Mouse (Mus musculus) brain, embryonic 14.5 days (tissue): ENCODE measurements around the gene Cwf19l1.

Experiments used
- CTCF ChIP-seq: fragments of 200-500 bp; IDR thresholded peaks from 2 replicates; pipeline ENCODE4 v1.5.1; 2012; ENCODE audit warnings: inconsistent platforms, mild to moderate bottlenecking, moderate library complexity, borderline replicate concordance; ENCODE audit not compliant: insufficient read depth, insufficient read length; ENCODE audit errors: extremely low read depth
- POLR2A ChIP-seq: fragments of 200-500 bp; IDR thresholded peaks from 2 replicates; pipeline ENCODE4 v1.6.1; 2012; ENCODE audit warnings: mild to moderate bottlenecking, inconsistent platforms, borderline replicate concordance; ENCODE audit not compliant: poor library complexity, insufficient read depth, insufficient read length, severe bottlenecking; ENCODE audit errors: extremely low read depth

DNA sequence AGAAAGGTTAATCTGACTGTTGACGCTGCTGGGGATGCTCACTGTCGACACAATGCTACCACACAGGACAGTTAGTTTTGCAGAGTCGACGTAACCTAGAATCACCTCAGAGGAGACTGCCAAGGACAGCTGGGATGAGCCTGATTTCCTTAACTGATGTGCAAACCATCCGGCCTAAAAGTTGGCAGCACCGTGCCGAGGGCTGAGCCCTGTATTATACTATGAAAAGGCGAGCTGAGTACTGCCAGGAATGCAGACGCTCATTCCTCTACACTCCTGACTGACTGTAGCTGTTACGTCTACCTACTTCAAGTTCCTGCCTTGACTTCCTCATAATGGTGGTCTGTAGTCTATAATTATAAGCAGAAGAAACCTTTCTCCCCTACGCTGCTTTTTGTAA is 60.7 kb downstream of the Cwf19l1 start:
- no peak for TF ChIP-seq POLR2A
- TF ChIP-seq CTCF = no peak
